In the genomic region with DNA sequence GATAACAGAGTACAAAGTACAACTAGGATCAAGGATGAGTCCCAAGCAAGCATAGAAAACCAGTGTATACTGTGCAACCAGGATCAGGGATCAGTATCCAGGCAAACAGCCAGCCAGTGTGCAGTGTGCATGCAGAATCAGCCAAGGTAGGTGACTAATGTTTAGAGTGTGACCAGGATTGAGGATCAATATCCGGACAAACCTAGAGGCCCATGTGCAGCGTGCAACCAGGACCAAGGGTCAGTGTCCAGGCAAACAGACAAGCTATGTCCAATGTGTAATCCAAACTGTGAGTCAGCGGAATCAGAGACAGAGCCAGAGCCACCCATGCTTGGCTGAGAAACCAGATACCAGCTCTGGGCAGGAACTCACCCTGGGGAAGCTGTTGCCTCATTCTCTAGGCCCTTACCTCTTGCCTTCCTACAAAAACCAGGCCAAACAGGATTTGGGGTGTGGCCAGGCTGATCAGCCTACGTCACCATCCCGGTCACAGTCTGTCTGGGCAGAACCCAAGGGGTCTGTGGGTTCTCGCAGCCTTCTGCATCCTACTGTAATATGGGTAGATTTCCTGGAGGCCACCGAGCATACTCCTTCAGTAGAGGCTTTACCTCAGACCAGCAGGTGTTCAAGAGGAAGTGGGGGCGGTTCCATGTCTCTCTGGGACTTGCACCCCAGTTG, we compare ENCODE assay signal across 8 mouse cellular contexts. TPM values are rescaled to one million over a fixed set of nuclear protein-coding genes. Genes with fewer than 3 reads are reported as not detected.
DNase-seq lines count a peak whose midpoint lies in the region; ATAC-seq and TF ChIP-seq lines count a peak whose summit lies in the region.

No protein-coding gene starts in this region.

- peak; percentile 78 for ATAC-seq in intestine, embryonic 16.5 days
- peak; percentile 94 for ATAC-seq in liver, postnatal 0 days
- ATAC-seq in hindbrain, embryonic 14.5 days (ENCODE audit: low FRiP score), result no peak

- H3K9ac ChIP-seq in intestine, embryonic 16.5 days (ENCODE audit: low read depth, low read length), result peak overlapping the region; percentile 41; the same call in 1 of the 2 replicates
- H3K9ac ChIP-seq in liver, postnatal 0 days (replicated peaks), result no peak overlapping the region
- no peak overlapping the region for H3K9ac ChIP-seq in hindbrain, embryonic 14.5 days

- H3K4me3 ChIP-seq in intestine, embryonic 16.5 days (ENCODE audit: low read length), result no peak overlapping the region
- H3K4me3 ChIP-seq in liver, postnatal 0 days (ENCODE audit: low read depth, low read length), result no peak overlapping the region
- no peak overlapping the region for H3K4me3 ChIP-seq in hindbrain, embryonic 14.5 days (replicated peaks; ENCODE audit: low read length)

- H3K27me3 ChIP-seq in intestine, embryonic 16.5 days (replicated peaks; ENCODE audit: control insufficient read depth, insufficient read depth, low read length), result no peaks in the 10 kb centered on the region
- no peaks in the 10 kb centered on the region for H3K27me3 ChIP-seq in liver, postnatal 0 days (ENCODE audit: insufficient read depth, low read length)
- H3K27me3 ChIP-seq in hindbrain, embryonic 14.5 days (ENCODE audit: control insufficient read depth, insufficient read depth, low read length), result no peaks in the 10 kb centered on the region

- peak; percentile 27 for DNase-seq in ZHBTc4 (ENCODE audit: low read depth, low spot score)
- peak; percentile 75 for DNase-seq in fat pad, adult 2 months (ENCODE audit: extremely low read depth, low read depth, low spot score)
- DNase-seq in liver, postnatal 0 days, result peak; percentile 73
- DNase-seq in thymus, postnatal 36 days, result peak; percentile 57 to 68
- no peak for DNase-seq in hindbrain, embryonic 14.5 days (ENCODE audit: low spot score)
- DNase-seq in testis, postnatal 14 days (ENCODE audit: low spot score), result no peak
- DNase-seq in cerebellum, adult 9-10 months, result no peak

- 63% methylated on average over 8 of the region's 8 CpGs for WGBS in intestine, embryonic 16.5 days
- 41% methylated on average over 8 of the region's 8 CpGs for WGBS in liver, postnatal 0 days (ENCODE audit: insufficient replicate concordance)
- 90% methylated on average over 8 of the region's 8 CpGs for WGBS in hindbrain, embryonic 14.5 days

- no peak for TF ChIP-seq CTCF in liver, postnatal 0 days (IDR thresholded peaks at IDR 0.05; ENCODE audit: low read depth)

- H3K36me3 ChIP-seq in intestine, embryonic 16.5 days (ENCODE audit: control insufficient read depth, insufficient read depth, low read length), result no peaks in the 10 kb centered on the region
- H3K36me3 ChIP-seq in liver, postnatal 0 days (replicated peaks; ENCODE audit: insufficient read depth, low read length), result no peaks in the 10 kb centered on the region
- no peaks in the 10 kb centered on the region for H3K36me3 ChIP-seq in hindbrain, embryonic 14.5 days (replicated peaks; ENCODE audit: control insufficient read depth, insufficient read depth)

- peak; percentile 88 for TF ChIP-seq EP300 in liver, postnatal 0 days (IDR thresholded peaks at IDR 0.05; ENCODE audit: low read depth)

- H3K9me3 ChIP-seq in intestine, embryonic 16.5 days (ENCODE audit: control insufficient read depth, low read length), result no peaks in the 10 kb centered on the region
- no peaks in the 10 kb centered on the region for H3K9me3 ChIP-seq in liver, postnatal 0 days (ENCODE audit: low read length)
- H3K9me3 ChIP-seq in hindbrain, embryonic 14.5 days (ENCODE audit: control insufficient read depth, low read length), result no peaks in the 10 kb centered on the region

- H3K27ac ChIP-seq in intestine, embryonic 16.5 days (ENCODE audit: low read length), result peak overlapping the region; percentile 89
- peak overlapping the region; percentile 94 for H3K27ac ChIP-seq in liver, postnatal 0 days (ENCODE audit: low read depth)
- H3K27ac ChIP-seq in hindbrain, embryonic 14.5 days, result no peak overlapping the region

- peaks cover 38% of the 10 kb centered on the region for H3K4me1 ChIP-seq in intestine, embryonic 16.5 days (ENCODE audit: control insufficient read depth, insufficient read depth, low read length)
- H3K4me1 ChIP-seq in liver, postnatal 0 days (ENCODE audit: insufficient read depth), result peaks cover 36% of the 10 kb centered on the region
- no peaks in the 10 kb centered on the region for H3K4me1 ChIP-seq in hindbrain, embryonic 14.5 days (replicated peaks; ENCODE audit: control insufficient read depth, insufficient read depth, low read length)

- H3K4me2 ChIP-seq in intestine, embryonic 16.5 days (ENCODE audit: low read depth, low read length), result no peak overlapping the region
- no peak overlapping the region for H3K4me2 ChIP-seq in liver, postnatal 0 days (ENCODE audit: low read depth, low read length)
- no peak overlapping the region for H3K4me2 ChIP-seq in hindbrain, embryonic 14.5 days (replicated peaks)

RNA-seq across cellular contexts. Expression of a gene that starts 20.4 kb away (rescaled TPM):
- polyA plus RNA-seq in intestine, embryonic 16.5 days (2015; fragmentation: Nextera tagmentation; extraction: Ambion mirVana), result 11.5 and 11.9 TPM in 2 replicates
- 5.0 and 6.2 TPM in 2 replicates for polyA plus RNA-seq in liver, postnatal 0 days (2015; fragmentation: Nextera tagmentation; extraction: Ambion mirVana)
- polyA plus RNA-seq in hindbrain, embryonic 14.5 days (2014; fragmentation: Nextera tagmentation; extraction: Ambion mirVana), result 7.2 and 7.4 TPM in 2 replicates

Comparison
In these comparisons a context has a peak if more than half of its experiments do, and no peak if none do; other contexts are left out.
1. DNase-seq: peak in ZHBTc4 (single experiment), fat pad, adult 2 months (single experiment), liver, postnatal 0 days (single experiment) and thymus, postnatal 36 days (2 of 2); none in hindbrain, embryonic 14.5 days (single experiment), testis, postnatal 14 days (single experiment) and cerebellum, adult 9-10 months (single experiment).